Mouse (Mus musculus) stomach, embryonic 15.5 days (tissue): ENCODE results near the gene Cpeb3. TPM values are rescaled to one million over a fixed set of nuclear protein-coding genes. Genes with fewer than 3 reads are reported as not detected.

Experiments
- ATAC-seq: fragments of 200-750 bp; cut with Nextera tagmentation; 2 replicates; pipeline ENCODE4 v1.8.0; 2017; ENCODE audit warnings: low read depth, moderate number of reproducible peaks, moderate TSS enrichment; ENCODE audit not compliant: insufficient read depth, low FRiP score
- H3K27ac ChIP-seq: fragments of 300-500 bp; sonication (generic); 2 replicates; pipeline ENCODE4 v1.5.1; 2015; ENCODE audit warnings: mild to moderate bottlenecking, inconsistent platforms
- H3K27me3 ChIP-seq: fragments of 300-500 bp; sonication (generic); replicated peaks from 2 replicates; pipeline ENCODE4 v1.6.1; 2015; ENCODE audit warnings: inconsistent platforms
- H3K36me3 ChIP-seq: fragments of 300-500 bp; sonication (generic); 2 replicates; pipeline ENCODE4 v1.6.1; 2015; ENCODE audit warnings: inconsistent platforms
- H3K4me1 ChIP-seq: fragments of 300-500 bp; sonication (generic); 2 replicates; pipeline ENCODE4 v1.6.1; 2015; ENCODE audit warnings: inconsistent platforms
- H3K4me2 ChIP-seq: fragments of 300-500 bp; sonication (generic); 2 replicates; pipeline ENCODE4 v1.6.1; 2015; ENCODE audit warnings: mild to moderate bottlenecking, inconsistent platforms
- H3K4me3 ChIP-seq: fragments of 300-500 bp; sonication (generic); replicated peaks from 2 replicates; pipeline ENCODE4 v1.5.1; 2015; ENCODE audit warnings: inconsistent platforms
- H3K9ac ChIP-seq: fragments of 300-500 bp; sonication (generic); 2 replicates; pipeline ENCODE4 v1.6.1; 2015; ENCODE audit warnings: inconsistent platforms
- H3K9me3 ChIP-seq: fragments of 300-500 bp; sonication (generic); 2 replicates; pipeline ENCODE4 v1.6.1; 2016; ENCODE audit warnings: inconsistent platforms
- WGBS: fragments of 180-500 bp; shearing (Covaris S2); methylation state at CpG from one replicate; pipeline ENCODE4 v1.1.7; 2015; 5-methylcytosine and 5-hydroxymethylcytosine counted together
- polyA plus RNA-seq: library from polyadenylated mRNA; unstranded; fragments of >200 nt; fragmentation: Nextera tagmentation; extraction: Ambion mirVana; gene quantifications from 2 replicates; pipeline ENCODE4 v1.2.1, GENCODE M21; 2015

The Cpeb3 gene
- polyA plus RNA-seq, 1 experiment from 2014 or later = 1.3 TPM

DNA sequence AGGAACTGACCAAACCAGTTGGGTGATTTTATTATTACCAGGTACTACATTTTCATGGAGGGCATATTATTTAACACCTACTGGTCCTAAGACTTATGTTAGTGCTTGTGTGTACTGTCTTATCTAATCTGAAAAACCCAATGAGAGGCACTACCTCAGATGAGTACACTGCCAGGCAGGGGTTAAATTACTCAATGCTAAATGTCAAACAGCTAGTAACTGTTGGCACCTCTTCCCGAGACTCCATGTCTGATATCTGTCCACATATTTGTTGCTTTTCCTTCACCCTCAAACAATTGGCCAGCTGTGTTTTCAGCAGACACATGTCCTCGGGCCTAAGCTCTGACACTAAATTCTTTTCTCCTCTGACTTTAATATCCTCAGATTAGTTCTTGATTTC lies 132.3 kb downstream of the Cpeb3 start:
- Histone ChIP-seq H3K27ac (no peak overlapping the region), H3K4me2 (no peak overlapping the region), H3K4me1 (no peaks in the 10 kb centered on the region), H3K9me3 (no peaks in the 10 kb centered on the region), H3K27me3 (no peaks in the 10 kb centered on the region), H3K9ac (no peak overlapping the region), H3K4me3 (no peak overlapping the region), H3K36me3 (no peaks in the 10 kb centered on the region)
- WGBS = 47% methylated on average over 2 of the region's 2 CpGs
- no peak for ATAC-seq

DNA sequence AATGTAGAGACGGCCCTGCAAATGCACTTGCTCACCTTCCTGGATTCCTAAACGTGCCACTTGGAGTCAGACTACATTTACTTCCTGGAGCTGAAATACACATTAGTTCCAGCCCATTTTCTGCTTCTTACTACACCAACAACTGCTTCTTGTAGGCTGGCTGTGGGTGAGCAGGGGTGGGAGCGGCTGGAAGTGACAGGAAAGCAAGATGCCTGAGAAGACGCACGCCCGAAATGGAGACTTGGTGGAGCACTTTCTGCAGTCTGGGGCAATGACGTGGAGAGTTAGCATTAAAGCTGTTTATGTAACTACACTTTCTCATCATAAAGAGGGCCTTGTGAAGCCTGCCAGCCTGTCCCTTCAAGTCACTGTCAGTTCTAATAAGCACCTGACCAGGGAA lies 132.7 kb downstream of the Cpeb3 start:
- Histone ChIP-seq H3K36me3 (no peaks in the 10 kb centered on the region), H3K27me3 (no peaks in the 10 kb centered on the region), H3K4me2 (no peak overlapping the region), H3K27ac (no peak overlapping the region), H3K4me1 (no peaks in the 10 kb centered on the region), H3K9me3 (no peaks in the 10 kb centered on the region), H3K9ac (no peak overlapping the region), H3K4me3 (no peak overlapping the region)
- 61% methylated on average over 7 of the region's 7 CpGs for WGBS
- ATAC-seq = no peak

DNA sequence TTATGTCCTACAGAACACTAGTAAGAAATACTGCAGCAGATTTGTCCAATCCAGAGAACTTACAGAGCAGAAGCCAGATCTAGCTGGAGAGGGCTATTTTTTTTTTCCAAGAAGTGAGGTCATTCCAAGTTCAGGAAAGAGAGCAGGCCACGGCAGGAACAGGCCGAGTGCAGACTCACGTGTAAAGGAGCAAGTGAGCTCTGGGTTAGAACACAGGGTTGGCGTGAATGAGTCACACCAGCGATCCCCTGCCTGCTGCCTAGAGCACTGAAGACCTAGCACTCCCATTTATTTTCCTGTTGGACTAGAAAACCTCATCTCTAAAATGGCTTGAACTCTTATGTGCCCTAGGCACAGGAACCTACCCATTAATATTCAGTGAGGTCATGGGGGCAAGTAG lies 133.7 kb downstream of the Cpeb3 start:
- Histone ChIP-seq H3K9me3 (no peaks in the 10 kb centered on the region), H3K9ac (no peak overlapping the region), H3K27ac (no peak overlapping the region), H3K4me2 (no peak overlapping the region), H3K4me1 (no peaks in the 10 kb centered on the region), H3K4me3 (no peak overlapping the region), H3K27me3 (no peaks in the 10 kb centered on the region), H3K36me3 (no peaks in the 10 kb centered on the region)
- 49% methylated on average over 5 of the region's 5 CpGs for WGBS
- no peak for ATAC-seq

DNA sequence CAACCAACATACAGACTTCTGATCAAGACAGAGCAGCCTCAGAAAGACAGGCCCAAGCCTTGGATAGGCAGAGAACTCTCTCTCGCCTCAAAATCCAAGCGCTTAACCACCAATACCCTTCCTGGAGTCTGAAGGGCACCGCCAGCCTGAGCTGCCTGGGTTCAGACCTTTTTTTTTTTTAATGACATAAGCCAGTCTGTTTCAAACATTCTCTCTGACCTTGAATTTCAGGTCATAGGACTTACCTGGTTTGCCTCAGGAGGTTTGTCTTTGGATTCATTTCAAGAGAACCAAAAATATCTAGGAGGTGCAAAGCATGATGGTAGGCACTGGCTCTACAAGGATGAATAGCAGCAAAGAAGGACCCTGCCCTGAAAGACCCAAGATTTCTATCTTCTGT lies 134.1 kb downstream of the Cpeb3 start:
- Histone ChIP-seq H3K27ac (no peak overlapping the region), H3K36me3 (no peaks in the 10 kb centered on the region), H3K27me3 (no peaks in the 10 kb centered on the region), H3K9me3 (no peaks in the 10 kb centered on the region), H3K4me1 (no peaks in the 10 kb centered on the region), H3K4me2 (no peak overlapping the region), H3K4me3 (no peak overlapping the region), H3K9ac (no peak overlapping the region)
- no peak for ATAC-seq
- 92% methylated on average over 3 of the region's 3 CpGs for WGBS

DNA sequence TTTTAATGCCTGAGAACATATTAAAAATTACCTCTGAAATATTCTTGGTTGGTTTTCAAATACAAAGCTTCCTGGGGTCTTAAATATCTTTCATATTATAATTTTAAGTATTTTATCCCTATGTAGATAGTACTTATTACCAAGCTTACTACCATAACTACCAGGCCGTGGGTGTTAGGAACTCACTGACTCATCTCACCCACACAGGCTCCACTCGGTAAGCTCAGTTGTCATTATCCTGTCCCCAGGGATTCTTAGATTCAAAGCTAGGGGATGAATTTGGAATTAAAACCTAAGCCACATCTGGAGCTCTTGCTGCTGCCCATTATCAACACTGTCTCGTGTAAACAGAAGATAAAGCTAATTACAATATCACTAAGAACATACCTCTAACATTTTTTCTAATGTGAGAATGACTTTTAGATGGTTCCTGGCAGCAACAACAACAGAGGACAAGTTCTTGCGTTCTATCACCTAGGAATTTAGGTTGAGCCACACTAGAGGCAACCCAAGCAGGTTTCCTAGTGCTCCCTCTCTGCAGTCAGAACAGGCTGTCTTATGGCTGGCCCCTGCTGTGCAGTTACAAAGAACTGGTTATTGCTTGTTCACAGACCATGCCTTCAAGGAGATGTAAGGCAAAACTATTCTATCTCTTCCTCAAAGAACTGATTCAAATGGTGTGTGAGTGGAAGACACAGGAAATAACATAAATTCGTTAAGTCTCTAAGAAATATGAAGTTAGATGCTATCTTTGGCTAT lies 135.4 kb downstream of the Cpeb3 start:
- H3K27ac ChIP-seq = no peak overlapping the region
- no peaks in the 10 kb centered on the region for H3K36me3 ChIP-seq
- ATAC-seq = no peak
- WGBS = 56% methylated on average over 5 of the region's 5 CpGs
- no peaks in the 10 kb centered on the region for H3K27me3 ChIP-seq
- H3K4me3 ChIP-seq = no peak overlapping the region
- no peaks in the 10 kb centered on the region for H3K4me1 ChIP-seq
- no peak overlapping the region for H3K9ac ChIP-seq
- no peak overlapping the region for H3K4me2 ChIP-seq
- H3K9me3 ChIP-seq = no peaks in the 10 kb centered on the region

DNA sequence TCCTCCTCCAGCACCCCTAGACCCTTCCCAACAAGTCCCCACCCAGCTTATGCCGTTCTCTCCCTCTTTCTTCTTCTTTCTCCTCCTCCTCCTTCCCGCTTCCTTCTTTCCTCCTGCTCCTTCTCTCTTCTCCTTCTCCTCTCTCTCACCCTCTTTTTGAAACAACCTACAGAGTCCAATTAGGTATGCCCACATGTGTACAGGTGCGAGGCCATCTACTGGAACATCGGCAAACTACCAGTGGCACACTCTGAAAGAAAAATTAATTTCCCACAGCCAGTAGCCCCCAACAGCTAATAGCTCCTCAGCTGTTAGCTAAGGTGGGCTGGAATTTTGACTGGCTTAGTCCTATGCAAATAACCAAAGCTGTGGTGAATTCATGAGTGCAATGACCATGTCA lies 139.2 kb downstream of the Cpeb3 start:
- Histone ChIP-seq H3K4me3 (no peak overlapping the region), H3K36me3 (no peaks in the 10 kb centered on the region), H3K4me1 (no peaks in the 10 kb centered on the region), H3K27ac (no peak overlapping the region), H3K4me2 (no peak overlapping the region), H3K9ac (no peak overlapping the region), H3K9me3 (no peaks in the 10 kb centered on the region), H3K27me3 (no peaks in the 10 kb centered on the region)
- 82% methylated on average over 4 of the region's 4 CpGs for WGBS
- no peak for ATAC-seq

DNA sequence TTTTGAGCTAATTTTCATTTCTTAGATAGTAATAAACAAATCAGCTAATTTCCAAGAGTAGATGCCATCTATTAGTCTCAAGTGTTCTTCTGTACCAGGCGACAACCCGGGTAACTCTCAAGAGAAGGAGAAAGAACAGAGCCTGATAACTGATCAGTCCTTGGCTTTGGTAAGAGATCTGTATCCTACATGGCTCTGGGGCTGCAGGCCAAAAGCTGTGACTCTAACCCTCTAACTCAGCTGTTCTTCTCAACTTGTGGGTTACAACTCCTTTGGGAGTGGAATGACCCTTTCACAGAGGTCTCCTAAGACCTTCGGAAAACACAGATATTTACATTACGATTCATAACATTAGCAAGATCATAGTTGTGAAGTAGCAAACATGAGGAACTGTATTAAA lies 148.3 kb downstream of the Cpeb3 start:
- no peak overlapping the region for H3K4me3 ChIP-seq
- H3K27ac ChIP-seq = no peak overlapping the region
- H3K36me3 ChIP-seq = no peaks in the 10 kb centered on the region
- H3K9ac ChIP-seq = no peak overlapping the region
- H3K4me1 ChIP-seq = no peaks in the 10 kb centered on the region
- ATAC-seq = no peak
- no peak overlapping the region for H3K4me2 ChIP-seq
- H3K27me3 ChIP-seq = no peaks in the 10 kb centered on the region
- WGBS = 74% methylated on average over 4 of the region's 4 CpGs
- no peaks in the 10 kb centered on the region for H3K9me3 ChIP-seq

DNA sequence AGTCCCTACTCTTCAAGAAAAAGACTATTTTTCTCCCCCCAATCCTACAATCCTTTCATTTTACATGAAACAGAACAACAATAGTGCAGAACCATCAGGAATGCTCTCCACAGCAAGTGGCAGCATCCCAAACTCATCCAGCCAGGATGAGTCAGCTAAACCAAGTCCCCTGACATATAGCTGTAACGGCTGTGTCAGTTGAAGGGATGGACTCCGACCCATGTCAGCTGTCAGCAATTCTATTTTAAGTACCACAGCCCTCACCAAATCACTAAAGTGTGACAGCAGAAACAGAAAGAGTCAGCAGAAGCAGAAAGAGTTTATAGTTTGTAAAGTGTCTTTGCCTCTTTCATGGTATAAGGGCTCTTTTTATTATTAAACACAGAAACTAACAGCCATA lies 148.8 kb downstream of the Cpeb3 start:
- no peak for ATAC-seq
- Histone ChIP-seq H3K9me3 (no peaks in the 10 kb centered on the region), H3K4me2 (no peak overlapping the region), H3K36me3 (no peaks in the 10 kb centered on the region), H3K4me3 (no peak overlapping the region), H3K4me1 (no peaks in the 10 kb centered on the region), H3K27me3 (no peaks in the 10 kb centered on the region), H3K27ac (no peak overlapping the region), H3K9ac (no peak overlapping the region)
- 46% methylated on average over 2 of the region's 2 CpGs for WGBS

DNA sequence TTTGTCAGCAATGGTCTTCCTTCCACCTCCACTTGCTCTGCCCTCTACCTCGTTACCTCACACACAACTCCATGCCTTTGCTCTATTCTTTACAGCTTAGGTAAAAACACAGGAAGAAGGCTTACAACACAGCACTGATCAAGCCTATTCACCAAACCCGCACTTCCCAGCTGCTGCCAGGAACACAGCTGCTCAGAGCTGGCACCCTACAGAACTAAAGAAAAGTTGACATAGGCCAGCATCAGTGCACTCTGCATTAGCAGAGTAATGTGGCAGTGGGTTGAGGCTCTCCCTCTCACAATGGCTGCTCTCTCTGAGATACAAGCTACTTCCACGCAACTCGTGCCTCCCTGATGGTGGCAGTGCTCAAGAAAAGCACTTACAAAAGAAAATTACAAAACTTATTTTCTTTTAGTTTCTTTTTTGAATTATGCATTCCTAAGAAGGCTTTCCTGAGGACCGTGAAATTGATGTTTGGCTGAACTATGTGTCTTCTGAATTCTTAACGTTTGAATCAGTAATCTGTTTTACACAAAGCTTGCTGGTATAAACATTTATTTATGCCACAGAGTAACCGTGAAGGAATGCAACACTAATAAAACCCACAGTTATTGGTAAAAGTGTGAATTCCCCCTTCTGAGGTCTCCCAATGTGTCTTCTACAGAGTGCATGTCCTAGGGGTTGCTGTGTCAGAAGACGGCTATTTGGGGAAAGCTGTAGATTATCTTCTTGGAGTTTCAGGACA lies 151.1 kb downstream of the Cpeb3 start:
- Histone ChIP-seq H3K27ac (no peak overlapping the region), H3K27me3 (no peaks in the 10 kb centered on the region), H3K4me2 (no peak overlapping the region), H3K4me3 (no peak overlapping the region), H3K9ac (no peak overlapping the region), H3K9me3 (no peaks in the 10 kb centered on the region), H3K36me3 (no peaks in the 10 kb centered on the region), H3K4me1 (no peaks in the 10 kb centered on the region)
- 73% methylated on average over 8 of the region's 8 CpGs for WGBS
- ATAC-seq = no peak

DNA sequence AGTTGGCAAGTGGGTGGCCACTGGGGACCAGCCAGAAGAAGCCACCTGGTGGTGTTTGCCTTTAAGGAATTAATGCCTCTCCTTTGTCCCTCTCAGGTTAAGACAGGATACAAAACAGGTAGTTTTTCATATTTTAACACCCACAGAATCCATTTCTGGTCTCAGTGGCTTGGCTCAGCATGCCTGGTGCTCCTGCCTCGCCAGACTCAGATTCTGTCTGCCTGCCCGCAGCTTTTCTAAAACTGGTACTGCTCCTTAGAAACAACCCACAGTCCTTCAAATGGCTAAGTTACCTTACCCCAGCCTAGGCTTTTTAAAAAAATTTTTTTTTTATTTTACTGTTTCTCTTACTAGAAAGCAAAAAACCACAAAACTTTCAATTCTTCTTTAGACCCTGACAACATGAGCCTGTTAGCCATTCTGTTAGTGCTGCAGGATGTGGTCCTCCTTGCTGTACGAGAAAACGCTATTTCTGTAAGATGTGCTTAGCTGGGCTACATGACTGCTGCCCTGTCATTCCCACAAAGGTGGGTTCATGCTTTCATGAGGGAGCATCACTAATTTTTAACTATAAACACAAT lies 152.3 kb downstream of the Cpeb3 start:
- Histone ChIP-seq H3K27ac (no peak overlapping the region), H3K9ac (no peak overlapping the region), H3K36me3 (no peaks in the 10 kb centered on the region), H3K4me3 (no peak overlapping the region), H3K4me1 (no peaks in the 10 kb centered on the region), H3K27me3 (no peaks in the 10 kb centered on the region), H3K4me2 (no peak overlapping the region), H3K9me3 (no peaks in the 10 kb centered on the region)
- WGBS = 82% methylated on average over 4 of the region's 4 CpGs
- no peak for ATAC-seq

DNA sequence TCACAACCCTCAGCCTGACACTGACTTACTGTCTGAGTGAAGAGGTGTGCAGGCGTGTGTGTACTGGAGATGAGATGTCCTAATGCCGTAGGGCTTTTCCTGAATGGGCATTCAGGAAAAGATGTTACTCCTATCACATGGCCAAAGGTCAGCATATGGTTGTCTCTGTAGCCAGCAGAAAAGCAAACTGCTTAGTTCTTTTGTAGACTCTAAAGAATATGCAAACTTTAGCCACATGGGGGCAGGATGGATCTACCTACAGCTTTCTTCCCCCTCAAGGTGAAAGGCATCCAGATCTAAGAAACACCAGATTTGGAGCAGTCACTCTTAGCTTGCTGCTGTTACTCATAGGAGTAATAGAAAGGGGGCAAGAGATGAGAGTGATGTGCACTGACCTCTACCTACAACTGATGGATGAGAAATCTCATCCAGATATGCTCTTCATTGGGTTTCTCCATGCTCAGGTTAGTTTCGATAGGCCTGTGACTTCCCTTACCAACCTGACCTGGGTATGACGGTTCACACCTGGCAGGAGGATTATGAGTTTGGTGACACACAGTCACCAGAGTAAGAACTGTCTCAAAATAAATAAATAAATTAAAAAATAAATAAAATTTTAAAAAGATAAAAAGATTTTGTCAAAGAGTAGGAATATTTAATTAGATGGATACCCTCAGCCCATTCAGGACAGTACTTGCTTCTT lies 157.6 kb downstream of the Cpeb3 start:
- no peaks in the 10 kb centered on the region for H3K9me3 ChIP-seq
- no peaks in the 10 kb centered on the region for H3K36me3 ChIP-seq
- H3K27ac ChIP-seq = no peak overlapping the region
- no peak overlapping the region for H3K9ac ChIP-seq
- no peak for ATAC-seq
- H3K4me1 ChIP-seq = no peaks in the 10 kb centered on the region
- no peak overlapping the region for H3K4me3 ChIP-seq
- H3K4me2 ChIP-seq = no peak overlapping the region
- 70% methylated on average over 4 of the region's 4 CpGs for WGBS
- no peaks in the 10 kb centered on the region for H3K27me3 ChIP-seq

DNA sequence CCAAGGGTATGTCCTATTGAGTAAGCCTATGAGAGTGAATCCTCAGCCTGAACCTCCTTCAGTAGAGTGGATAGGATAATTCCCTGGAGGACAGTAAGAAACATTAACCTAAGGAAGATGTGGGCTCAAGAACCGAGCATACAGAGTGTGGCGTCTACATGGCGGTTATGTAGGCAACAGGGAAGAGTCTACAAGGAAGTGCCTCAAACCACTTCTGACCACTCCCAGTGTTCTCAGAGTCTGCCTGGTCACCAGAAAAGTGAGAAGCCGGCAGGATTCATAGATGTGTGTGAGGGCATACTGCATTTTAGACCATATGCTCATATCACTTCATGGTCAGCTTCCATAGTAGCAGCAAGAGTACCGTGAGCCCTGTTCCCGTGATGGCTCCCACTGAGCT lies 159.9 kb downstream of the Cpeb3 start:
- H3K9me3 ChIP-seq = no peaks in the 10 kb centered on the region
- no peak overlapping the region for H3K4me3 ChIP-seq
- H3K9ac ChIP-seq = no peak overlapping the region
- no peaks in the 10 kb centered on the region for H3K27me3 ChIP-seq
- no peak overlapping the region for H3K27ac ChIP-seq
- 88% methylated on average over 6 of the region's 6 CpGs for WGBS
- no peaks in the 10 kb centered on the region for H3K36me3 ChIP-seq
- H3K4me2 ChIP-seq = no peak overlapping the region
- no peaks in the 10 kb centered on the region for H3K4me1 ChIP-seq
- no peak for ATAC-seq
